Mouse (Mus musculus) olfactory bulb, adult 2 months (tissue): ENCODE results near the gene Kat2b.

Experiments
- CTCF ChIP-seq: fragments of 200-500 bp; IDR thresholded peaks from 2 replicates; pipeline ENCODE4 v1.5.1; 2012; ENCODE audit warnings: low read depth, mild to moderate bottlenecking, low read length, moderate library complexity; ENCODE audit not compliant: insufficient read depth
- POLR2A ChIP-seq: fragments of 200-500 bp; IDR thresholded peaks from 2 replicates; pipeline ENCODE4 v1.6.1; 2012; ENCODE audit warnings: mild to moderate bottlenecking, low read depth, low read length, moderate library complexity; ENCODE audit not compliant: insufficient read depth

- TF ChIP-seq CTCF (no peak), POLR2A (no peak)
Observed at GRCm38 (mm10) chr17:53678716-53679115, 112.1 kb downstream of the Kat2b start.
